Mouse (Mus musculus) cerebral cortex, adult 2 months (tissue): ENCODE measurements around the gene Fgfr2.

Experiments
- WGBS: fragments of 180-500 bp; shearing (Covaris S2); methylation state at CpG from one replicate; pipeline ENCODE4 v1.1.7; 2018; 5-methylcytosine and 5-hydroxymethylcytosine counted together

The Fgfr2 gene

DNA sequence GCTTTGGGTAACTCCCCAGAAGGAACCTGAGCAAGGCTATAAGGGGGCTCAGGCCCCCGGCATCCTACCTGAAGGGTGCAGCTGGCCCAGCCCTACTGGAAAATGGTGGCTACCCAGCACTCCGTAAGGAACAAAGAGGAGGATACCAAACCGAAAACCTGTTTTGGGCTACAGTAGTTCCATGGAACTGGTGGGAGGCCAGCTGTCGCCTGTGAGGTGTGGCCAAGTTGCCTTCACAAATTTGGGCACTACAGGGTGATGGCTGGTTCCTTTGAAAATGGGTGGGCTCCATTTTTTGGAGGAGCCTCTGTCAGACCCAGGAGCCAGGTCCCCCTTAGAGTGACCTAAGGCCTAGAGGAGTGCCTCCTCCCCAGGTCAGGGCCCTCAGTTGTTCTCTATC, 407.9 kb downstream of the Fgfr2 start:
- 66% methylated on average over 4 of the region's 4 CpGs for WGBS

DNA sequence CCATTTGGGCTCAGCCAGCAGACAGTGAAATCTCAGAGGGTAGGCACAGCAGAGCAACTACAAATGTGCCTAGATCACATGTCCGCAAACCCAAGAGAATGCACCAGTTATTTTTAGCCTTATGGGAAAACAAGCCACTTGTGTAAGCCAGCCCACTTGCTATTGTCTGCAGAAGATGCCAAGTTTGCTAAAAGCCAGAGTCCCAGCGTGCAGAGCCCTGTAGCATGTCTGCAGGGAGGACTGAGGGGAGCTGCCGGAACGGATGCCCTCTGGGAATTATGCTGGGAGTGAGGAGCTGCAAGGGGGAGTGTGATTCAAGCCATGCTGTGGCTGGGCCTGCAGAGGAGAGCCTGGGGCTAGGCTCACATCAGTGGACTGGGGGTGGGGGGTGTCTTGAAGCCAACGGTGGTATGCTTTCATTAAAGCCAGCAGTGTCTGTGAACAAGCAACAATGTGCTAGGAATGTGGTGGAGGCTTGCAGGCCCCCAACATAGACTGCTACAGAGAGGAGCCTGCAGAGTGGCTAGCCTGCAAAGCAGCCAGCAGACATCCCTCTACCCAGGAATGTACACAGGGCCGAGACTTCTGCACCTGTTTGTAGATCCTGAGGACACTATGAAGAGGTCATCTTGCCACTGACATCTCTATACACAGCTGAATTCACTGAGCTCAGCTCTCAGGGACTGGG, 408.8 kb downstream of the Fgfr2 start:
- 10% methylated on average over 6 of the region's 6 CpGs for WGBS

DNA sequence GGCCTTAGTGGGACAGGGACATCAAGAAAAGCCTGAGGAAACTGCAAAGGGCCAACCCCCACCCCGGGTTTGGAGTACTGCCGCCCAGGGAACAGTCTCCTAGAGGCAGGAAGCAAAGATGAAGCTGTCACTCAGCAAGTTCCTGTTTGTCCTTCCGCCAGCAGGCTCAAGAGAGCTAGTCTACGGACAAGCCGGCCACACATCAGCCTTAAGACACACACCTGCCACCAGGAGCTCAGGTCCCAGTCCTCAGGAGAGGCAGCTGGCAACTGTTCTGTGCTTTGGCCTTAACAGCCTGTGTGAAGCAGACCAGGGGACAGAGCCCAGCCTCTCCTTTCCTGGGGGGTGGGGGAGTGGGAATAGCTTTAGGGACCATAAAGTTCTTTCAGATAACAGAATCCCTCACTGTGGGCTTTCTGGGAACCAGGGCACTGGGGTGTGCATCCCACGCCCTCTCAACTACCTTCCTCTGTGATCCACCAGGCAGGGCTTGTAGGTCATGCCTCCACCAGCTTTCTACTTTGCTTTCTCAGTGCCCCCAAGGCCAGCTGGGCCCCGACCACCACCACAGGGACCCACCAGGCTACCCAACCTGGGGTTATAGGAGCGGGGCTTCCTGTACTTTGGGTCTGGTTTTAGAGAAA, 409.5 kb downstream of the Fgfr2 start:
- WGBS = 64% methylated on average over 8 of the region's 8 CpGs

GRCm38 (mm10) chr7:132712956-132713355, 410.2 kb downstream of the Fgfr2 start:
- 79% methylated on average over 7 of the region's 7 CpGs for WGBS

DNA sequence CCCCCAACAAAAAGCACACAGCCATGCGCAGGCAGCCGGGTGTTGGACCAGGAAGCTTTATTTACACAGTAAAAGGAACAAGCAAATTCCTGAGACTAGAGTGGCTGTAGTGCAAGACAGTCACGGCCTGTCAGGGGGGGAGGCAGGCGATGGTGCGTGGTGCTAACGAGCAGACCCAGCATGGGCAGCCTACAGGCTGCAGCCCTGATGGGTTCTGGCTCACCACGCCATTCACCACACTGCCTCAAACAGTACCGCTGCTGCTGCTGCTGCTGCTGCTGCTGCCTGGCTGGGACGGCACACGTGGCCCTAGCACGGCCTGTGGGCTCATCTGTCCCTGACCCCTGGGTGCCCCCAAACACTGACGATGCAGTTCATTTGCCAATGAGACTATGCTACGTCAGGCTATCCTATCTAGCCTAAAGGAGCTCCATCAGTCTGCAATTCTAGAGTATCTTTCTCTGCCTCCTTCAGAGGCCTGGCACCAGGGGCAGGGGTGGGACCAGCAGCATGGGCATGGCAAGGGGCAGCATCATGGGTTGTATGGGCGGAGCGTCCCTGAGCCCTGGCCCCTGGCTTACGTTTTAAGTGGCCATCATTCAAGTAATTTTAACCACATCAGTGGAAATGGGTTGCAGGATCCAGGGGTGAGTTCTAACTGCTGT, 411.0 kb downstream of the Fgfr2 start:
- 40% methylated on average over 16 of the region's 16 CpGs for WGBS

- WGBS = 55% methylated on average over 9 of the region's 9 CpGs
Observed at GRCm38 (mm10) chr7:132711579-132711978, 411.6 kb downstream of the Fgfr2 start.

- WGBS = 94% methylated on average over 7 of the region's 7 CpGs
Observed at GRCm38 (mm10) chr7:132705130-132705529, 418.0 kb downstream of the Fgfr2 start.

DNA sequence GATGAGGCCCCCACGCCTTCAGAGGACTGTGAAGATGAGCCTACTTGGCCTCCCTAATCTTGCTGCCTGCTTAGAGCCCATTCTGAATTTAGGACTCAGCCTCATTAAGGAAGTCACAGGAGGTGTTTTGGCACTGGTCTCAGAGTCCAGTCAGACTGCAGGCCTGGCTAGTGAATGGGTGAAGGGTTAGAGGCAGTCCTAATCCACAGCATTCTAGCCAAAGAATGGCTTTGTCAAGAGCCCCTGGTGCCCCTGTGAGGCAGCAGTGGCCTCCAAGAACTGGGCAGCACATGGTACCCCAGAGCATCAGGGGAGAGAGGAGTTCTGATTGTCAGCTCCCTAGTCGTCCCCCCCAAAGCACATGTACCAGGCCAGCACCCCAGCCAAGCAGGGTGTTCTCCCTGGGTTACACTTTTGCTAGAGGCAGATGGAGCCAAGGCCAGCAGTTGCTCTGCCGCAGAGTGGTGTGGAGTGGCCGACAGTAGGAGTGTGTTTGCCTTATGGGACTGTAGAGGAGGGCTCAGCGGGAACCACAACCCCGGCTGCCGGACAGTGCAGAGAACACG, 418.8 kb downstream of the Fgfr2 start:
- 87% methylated on average over 8 of the region's 8 CpGs for WGBS

- 82% methylated on average over 9 of the region's 9 CpGs for WGBS
Observed at GRCm38 (mm10) chr7:132703515-132704309, 419.4 kb downstream of the Fgfr2 start.

DNA sequence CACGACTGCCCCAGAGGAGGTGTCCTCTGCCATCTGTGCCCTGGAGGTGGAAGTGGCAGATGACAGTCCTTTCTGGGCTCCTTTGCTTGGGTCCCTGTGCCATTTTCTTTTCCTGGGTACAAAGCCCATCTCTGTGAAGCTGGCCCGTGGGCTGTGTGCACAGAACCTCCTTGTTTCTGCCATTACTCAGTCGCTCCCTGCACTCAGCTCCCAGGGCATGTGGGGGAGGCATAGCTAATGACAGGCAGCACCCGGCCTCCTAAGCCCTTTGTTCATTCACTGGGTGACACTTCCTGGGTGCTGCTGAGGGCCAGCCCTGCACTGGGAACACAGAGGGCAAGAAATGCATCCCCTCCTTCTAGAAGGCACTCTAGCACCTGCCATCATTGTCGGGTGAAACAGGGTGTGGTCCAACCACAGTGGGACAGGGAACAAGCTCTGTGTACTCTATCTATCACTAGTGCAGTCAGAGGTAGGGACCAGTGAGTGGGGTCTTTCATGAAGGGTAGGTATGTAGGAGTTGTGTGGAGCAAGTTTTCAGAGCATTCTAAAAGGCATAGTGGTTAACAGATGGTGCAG, 420.6 kb downstream of the Fgfr2 start:
- WGBS = 49% methylated on average over 5 of the region's 5 CpGs

DNA sequence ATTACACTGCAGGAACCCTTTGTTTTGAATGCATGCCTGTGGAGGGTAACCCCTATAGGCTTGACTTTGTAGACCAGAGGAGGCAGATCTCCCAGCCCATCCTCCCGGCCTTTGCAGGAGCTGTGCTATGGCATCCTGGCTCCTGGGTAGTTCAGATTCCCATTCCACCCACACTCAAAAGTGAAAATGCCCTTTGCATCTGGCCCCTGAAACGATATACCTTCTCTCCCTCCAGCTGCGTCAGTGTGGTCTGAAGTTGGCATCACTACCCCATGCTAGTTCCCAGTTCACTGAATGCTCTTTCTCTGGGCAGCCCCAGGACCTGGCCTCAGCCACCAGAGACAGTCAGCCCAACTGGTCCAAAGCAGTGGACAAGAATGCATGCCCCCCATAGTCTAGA, 421.1 kb downstream of the Fgfr2 start:
- 78% methylated on average over 3 of the region's 3 CpGs for WGBS

GRCm38 (mm10) chr7:132701412-132701811, 421.7 kb downstream of the Fgfr2 start:
- WGBS = 80% methylated on average over 3 of the region's 3 CpGs

DNA sequence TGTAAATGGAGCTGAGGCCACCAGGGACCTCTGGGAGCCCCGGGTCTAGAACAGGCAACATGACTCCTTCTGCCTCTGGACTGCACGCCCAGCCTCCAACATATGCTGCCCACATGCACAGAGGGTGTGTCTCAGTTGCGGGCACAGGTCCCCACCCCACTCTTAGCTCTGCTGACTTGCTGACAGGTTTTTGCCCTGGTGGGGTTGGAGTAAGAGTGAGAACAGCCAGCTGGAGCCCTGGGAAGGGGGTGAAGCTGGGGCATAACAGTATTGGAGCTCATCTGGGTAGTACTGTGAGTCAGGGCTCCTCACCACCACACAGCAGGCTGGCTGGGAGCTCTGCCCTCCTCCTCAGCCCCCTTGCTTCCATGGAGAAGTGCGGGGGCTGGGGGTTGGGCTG, 423.0 kb downstream of the Fgfr2 start:
- WGBS = 81% methylated on average over 4 of the region's 4 CpGs

DNA sequence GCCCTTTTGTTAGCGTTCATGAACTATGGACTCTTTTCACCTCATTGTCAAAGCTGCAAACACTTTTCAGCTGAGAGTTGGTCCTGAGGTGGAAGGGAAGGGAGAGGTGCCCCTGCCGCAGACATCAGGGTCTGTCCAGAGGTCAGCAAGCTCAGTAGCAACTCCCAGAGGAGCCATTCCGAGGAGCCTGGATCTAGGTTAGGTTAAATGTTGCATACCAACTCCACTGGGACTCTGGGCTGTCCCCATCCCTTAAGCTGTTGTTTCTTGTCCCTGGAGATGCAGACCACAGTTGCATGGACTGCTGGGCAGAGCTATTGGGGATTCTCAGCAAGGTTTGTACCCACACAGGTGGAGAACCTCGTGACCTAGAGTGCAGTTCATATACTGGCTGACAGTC, 424.0 kb downstream of the Fgfr2 start:
- WGBS = 92% methylated on average over 4 of the region's 4 CpGs

- WGBS = 61% methylated on average over 4 of the region's 4 CpGs
Observed at GRCm38 (mm10) chr7:132698737-132699136, 424.4 kb downstream of the Fgfr2 start.

DNA sequence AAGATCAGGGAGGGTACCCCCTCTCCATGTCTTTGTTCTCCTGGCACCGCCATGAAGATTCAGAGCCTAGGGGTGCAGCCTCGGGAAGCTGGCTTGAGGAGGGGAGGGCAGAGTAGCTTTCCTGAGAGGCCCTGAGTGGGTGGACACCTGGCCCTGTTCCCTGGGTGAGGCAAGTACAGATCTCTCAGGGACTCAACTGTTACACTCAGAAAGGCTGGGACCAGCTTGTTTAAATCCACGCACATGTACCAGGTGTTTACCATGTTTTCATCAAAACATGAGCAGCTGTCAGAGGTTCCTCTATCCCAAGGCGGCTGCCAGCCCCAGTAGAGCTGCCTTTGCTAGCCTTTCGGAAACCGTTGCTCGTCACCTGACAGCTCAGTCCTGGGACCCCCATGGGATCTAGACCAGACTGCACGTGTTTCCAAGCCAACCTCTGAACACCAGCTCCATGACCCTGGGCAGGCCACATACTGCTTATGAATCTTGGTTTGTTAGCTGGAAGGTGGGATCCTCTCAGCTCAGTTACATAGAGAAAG, 425.8 kb downstream of the Fgfr2 start:
- WGBS = 89% methylated on average over 8 of the region's 8 CpGs

DNA sequence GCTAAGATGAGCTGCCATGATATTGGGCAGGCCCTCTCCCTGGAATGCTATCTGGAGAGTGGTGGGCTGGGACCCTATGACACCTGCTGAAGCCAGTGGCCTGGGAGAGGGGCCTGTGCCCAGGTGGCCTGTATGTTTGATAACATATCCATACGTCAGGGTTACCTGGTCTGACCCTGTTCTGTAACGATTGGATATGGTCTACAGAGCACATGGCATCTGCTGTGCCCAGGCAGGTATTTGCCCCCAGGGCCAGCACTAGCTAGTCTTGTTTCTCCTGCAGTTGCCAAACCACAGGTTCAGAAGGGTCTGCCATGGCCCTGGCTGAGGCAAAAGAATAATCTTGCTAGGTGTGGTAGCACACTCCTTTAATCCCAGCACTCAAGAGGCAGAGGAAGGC, 429.6 kb downstream of the Fgfr2 start:
- 98% methylated on average over 2 of the region's 2 CpGs for WGBS

GRCm38 (mm10) chr7:132692719-132693118, 430.4 kb downstream of the Fgfr2 start:
- 65% methylated on average over 9 of the region's 9 CpGs for WGBS

DNA sequence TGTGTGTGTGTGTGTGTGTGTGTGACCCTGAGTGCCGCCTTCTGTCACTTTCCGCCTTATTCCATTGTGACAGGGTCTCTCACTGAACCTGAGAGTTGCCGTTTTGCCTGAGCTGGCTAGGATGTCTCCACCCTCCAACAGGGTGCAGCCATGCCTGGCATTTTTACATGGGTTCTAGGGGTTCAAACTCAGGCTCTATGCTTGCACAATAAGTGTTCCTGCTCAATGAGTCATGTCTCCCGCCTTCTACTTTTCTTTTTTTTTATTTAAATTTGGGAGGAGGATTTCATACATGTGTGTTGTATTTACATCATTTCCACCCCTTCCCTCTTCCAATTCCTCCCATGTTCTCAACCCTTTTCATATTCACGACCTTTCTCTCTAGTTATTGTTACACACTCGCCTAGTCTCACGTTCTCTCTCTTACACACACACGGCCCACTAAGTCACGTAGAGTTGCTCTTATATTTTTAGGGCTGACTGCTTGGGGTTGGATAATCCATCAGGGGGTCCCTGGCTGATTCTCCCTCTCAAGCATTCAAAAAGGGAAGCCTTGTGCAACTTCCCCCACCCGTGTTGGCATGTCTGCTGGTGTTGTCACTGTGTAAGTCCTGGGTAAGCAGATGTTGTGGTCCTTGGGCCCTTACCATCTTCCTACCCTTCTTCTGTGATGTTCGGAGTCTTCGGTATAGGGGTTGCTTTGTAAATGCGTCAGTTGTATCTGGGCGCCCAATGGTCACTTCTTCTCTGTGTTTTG, 432.3 kb downstream of the Fgfr2 start:
- WGBS = 92% methylated on average over 14 of the region's 14 CpGs

DNA sequence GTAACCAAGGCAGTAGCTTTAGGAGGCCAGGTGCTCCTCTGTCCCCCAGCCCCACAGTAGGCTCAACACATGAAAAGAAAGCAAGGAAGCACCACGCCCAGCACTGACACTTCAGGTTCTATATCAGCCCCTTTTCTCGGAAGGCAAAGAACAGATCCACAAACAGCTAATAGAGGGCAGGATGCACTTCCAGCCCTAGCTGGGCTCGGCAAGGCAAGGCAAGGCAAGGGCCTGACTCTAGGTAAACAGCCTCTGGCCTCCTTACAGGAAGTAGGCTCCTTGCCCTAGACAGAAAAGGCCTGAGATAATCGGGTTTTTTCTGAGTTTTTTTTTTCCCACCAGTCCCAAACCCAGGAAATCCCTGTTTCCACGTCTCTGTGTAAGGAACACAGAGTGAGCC, 433.4 kb downstream of the Fgfr2 start:
- WGBS = 77% methylated on average over 5 of the region's 5 CpGs

GRCm38 (mm10) chr7:132688721-132689120, 434.4 kb downstream of the Fgfr2 start:
- WGBS = 52% methylated on average over 5 of the region's 5 CpGs
